Mouse (Mus musculus) midbrain, embryonic 14.5 days (tissue): Measurements from ENCODE around the gene Mrap. TPM values are rescaled to one million over a fixed set of nuclear protein-coding genes. Genes with fewer than 3 reads are reported as not detected.

ENCODE experiments used
- ATAC-seq: fragments of 200-750 bp; cut with Nextera tagmentation; 2 replicates; pipeline ENCODE4 v1.8.0; 2017; ENCODE audit warnings: moderate number of reproducible peaks, moderate library complexity; ENCODE audit not compliant: low FRiP score, low TSS enrichment
- DNase-seq: peaks from one replicate; pipeline ENCODE4 v3.0.0-alpha.2; 2015
- H3K27ac ChIP-seq: fragments of 300-500 bp; sonication (generic); replicated peaks from 2 replicates; pipeline ENCODE4 v1.5.1; 2014; ENCODE audit warnings: mild to moderate bottlenecking, low read depth, low read length, moderate library complexity
- H3K27me3 ChIP-seq: fragments of 300-500 bp; sonication (generic); 2 replicates; pipeline ENCODE4 v1.6.1; 2014; ENCODE audit warnings: low read length, control low read depth, mixed read lengths; ENCODE audit not compliant: control insufficient read depth, insufficient read depth
- H3K36me3 ChIP-seq: fragments of 300-500 bp; sonication (generic); 2 replicates; pipeline ENCODE4 v1.6.1; 2014; ENCODE audit warnings: low read length, control low read depth; ENCODE audit not compliant: control insufficient read depth, insufficient read depth
- H3K4me1 ChIP-seq: fragments of 300-500 bp; sonication (generic); 2 replicates; pipeline ENCODE4 v1.6.1; 2014; ENCODE audit warnings: mild to moderate bottlenecking, antibody characterized with exemption, low read length, control low read depth; ENCODE audit not compliant: control insufficient read depth, insufficient read depth
- H3K4me2 ChIP-seq: fragments of 300-500 bp; sonication (generic); 2 replicates; pipeline ENCODE4 v1.6.1; 2014; ENCODE audit warnings: mild to moderate bottlenecking, low read length, moderate library complexity
- H3K4me3 ChIP-seq: fragments of 300-500 bp; sonication (generic); replicated peaks from 2 replicates; pipeline ENCODE4 v1.5.1; 2014; ENCODE audit warnings: low read depth, low read length
- H3K9ac ChIP-seq: fragments of 300-500 bp; sonication (generic); replicated peaks from 2 replicates; pipeline ENCODE4 v1.6.1; 2014; ENCODE audit warnings: mild to moderate bottlenecking, low read length, moderate library complexity
- H3K9me3 ChIP-seq: fragments of 300-500 bp; sonication (generic); 2 replicates; pipeline ENCODE4 v1.6.1; 2016; ENCODE audit warnings: low read length, control low read depth, mixed read lengths; ENCODE audit not compliant: control insufficient read depth
- WGBS: fragments of 180-500 bp; shearing (Covaris S2); extraction: QIAGEN DNeasy Blood & Tissue Kit; methylation state at CpG from one replicate; pipeline ENCODE4 v1.1.7; 2014; 5-methylcytosine and 5-hydroxymethylcytosine counted together
- polyA plus RNA-seq: library from polyadenylated mRNA; unstranded; fragments of >200 nt; fragmentation: Nextera tagmentation; extraction: Ambion mirVana; gene quantifications from 2 replicates; pipeline ENCODE4 v1.2.1, GENCODE M21; 2014

Mrap gene
- polyA plus RNA-seq, 1 experiment from 2014 or later, result not detected

- DNase-seq, result no peak
- H3K4me3 ChIP-seq, result no peak overlapping the region
- no peaks in the 10 kb centered on the region for H3K4me1 ChIP-seq
- no peak overlapping the region for H3K4me2 ChIP-seq
- peaks cover 94% of the 10 kb centered on the region for H3K36me3 ChIP-seq
- no peak overlapping the region for H3K27ac ChIP-seq
- 94% methylated on average over 6 of the region's 6 CpGs for WGBS
- no peaks in the 10 kb centered on the region for H3K27me3 ChIP-seq
- H3K9me3 ChIP-seq, result no peaks in the 10 kb centered on the region
- no peak overlapping the region for H3K9ac ChIP-seq
- no peak for ATAC-seq
Measured at GRCm38 (mm10) chr16:90774646-90775045, 36.6 kb downstream of the Mrap start.

- no peaks in the 10 kb centered on the region for H3K27me3 ChIP-seq
- WGBS, result 87% methylated on average over 10 of the region's 10 CpGs
- ATAC-seq, result no peak
Measured at GRCm38 (mm10) chr16:90775946-90776520, 38.0 kb downstream of the Mrap start.

GRCm38 (mm10) chr16:90779783-90780182 lies 41.8 kb downstream of the Mrap start:
- Histone ChIP-seq H3K36me3 (peaks cover 93% of the 10 kb centered on the region), H3K27me3 (no peaks in the 10 kb centered on the region), H3K4me1 (no peaks in the 10 kb centered on the region), H3K27ac (0 out of 2 replicates have a peak overlapping the region, but pooled peaks have one; percentile 20), H3K4me3 (no peak overlapping the region), H3K9ac (no peak overlapping the region), H3K4me2 (no peak overlapping the region), H3K9me3 (no peaks in the 10 kb centered on the region)
- 86% methylated on average over 11 of the region's 11 CpGs for WGBS
- ATAC-seq (no peak), DNase-seq (peak; percentile 23)

More at GRCm38 (mm10) chr16:90775946-90776520, 38.0 kb downstream of the Mrap start:
- Histone ChIP-seq H3K4me2 (no peak overlapping the region), H3K4me1 (no peaks in the 10 kb centered on the region), H3K36me3 (peaks cover 95% of the 10 kb centered on the region), H3K9me3 (no peaks in the 10 kb centered on the region), H3K27ac (no peak overlapping the region), H3K4me3 (no peak overlapping the region), H3K9ac (no peak overlapping the region)
- DNase-seq, result no peak

- Histone ChIP-seq H3K27me3 (no peaks in the 10 kb centered on the region), H3K4me1 (no peaks in the 10 kb centered on the region), H3K4me2 (no peak overlapping the region), H3K9me3 (no peaks in the 10 kb centered on the region), H3K4me3 (no peak overlapping the region), H3K9ac (no peak overlapping the region), H3K36me3 (peaks cover 94% of the 10 kb centered on the region), H3K27ac (no peak overlapping the region)
- DNase-seq (no peak), ATAC-seq (no peak)
- 93% methylated on average over 11 of the region's 11 CpGs for WGBS
Measured at GRCm38 (mm10) chr16:90783302-90783701, 45.3 kb downstream of the Mrap start.

- no peak overlapping the region for H3K9ac ChIP-seq
- H3K4me1 ChIP-seq, result no peaks in the 10 kb centered on the region
- peaks cover 97% of the 10 kb centered on the region for H3K36me3 ChIP-seq
- no peak for ATAC-seq
- no peak overlapping the region for H3K4me2 ChIP-seq
- H3K27me3 ChIP-seq, result no peaks in the 10 kb centered on the region
- H3K9me3 ChIP-seq, result no peaks in the 10 kb centered on the region
- WGBS, result 98% methylated on average over 4 of the region's 4 CpGs
- H3K27ac ChIP-seq, result no peak overlapping the region
- H3K4me3 ChIP-seq, result no peak overlapping the region
- no peak for DNase-seq
Measured at GRCm38 (mm10) chr16:90785257-90785656, 47.2 kb downstream of the Mrap start.

GRCm38 (mm10) chr16:90788580-90788979 lies 50.6 kb downstream of the Mrap start:
- no peak overlapping the region for H3K4me2 ChIP-seq
- no peak for DNase-seq
- H3K9ac ChIP-seq, result no peak overlapping the region
- H3K9me3 ChIP-seq, result no peaks in the 10 kb centered on the region
- H3K4me3 ChIP-seq, result no peak overlapping the region
- no peak for ATAC-seq
- H3K4me1 ChIP-seq, result no peaks in the 10 kb centered on the region
- WGBS, result 95% methylated on average over 6 of the region's 6 CpGs
- H3K36me3 ChIP-seq, result peaks cover 99% of the 10 kb centered on the region
- no peaks in the 10 kb centered on the region for H3K27me3 ChIP-seq
- no peak overlapping the region for H3K27ac ChIP-seq

- ATAC-seq (no peak), DNase-seq (no peak)
- Histone ChIP-seq H3K4me2 (no peak overlapping the region), H3K9ac (no peak overlapping the region), H3K4me3 (no peak overlapping the region), H3K27me3 (no peaks in the 10 kb centered on the region), H3K9me3 (no peaks in the 10 kb centered on the region), H3K36me3 (peaks cover 98% of the 10 kb centered on the region), H3K27ac (no peak overlapping the region), H3K4me1 (no peaks in the 10 kb centered on the region)
- WGBS, result 83% methylated on average over 6 of the region's 6 CpGs
Measured at GRCm38 (mm10) chr16:90790946-90791345, 52.9 kb downstream of the Mrap start.

GRCm38 (mm10) chr16:90792066-90792465 lies 54.1 kb downstream of the Mrap start:
- DNase-seq, result no peak
- Histone ChIP-seq H3K27me3 (no peaks in the 10 kb centered on the region), H3K4me3 (no peak overlapping the region), H3K27ac (no peak overlapping the region), H3K4me2 (no peak overlapping the region), H3K36me3 (peaks cover 97% of the 10 kb centered on the region), H3K4me1 (no peaks in the 10 kb centered on the region), H3K9ac (no peak overlapping the region), H3K9me3 (no peaks in the 10 kb centered on the region)
- WGBS, result 87% methylated on average over 5 of the region's 5 CpGs
- no peak for ATAC-seq

- Histone ChIP-seq H3K9me3 (no peaks in the 10 kb centered on the region), H3K4me1 (no peaks in the 10 kb centered on the region), H3K27ac (no peak overlapping the region), H3K9ac (no peak overlapping the region), H3K27me3 (no peaks in the 10 kb centered on the region), H3K36me3 (peaks cover 97% of the 10 kb centered on the region), H3K4me2 (no peak overlapping the region), H3K4me3 (no peak overlapping the region)
- DNase-seq (no peak), ATAC-seq (no peak)
- WGBS, result 94% methylated on average over 3 of the region's 3 CpGs
Measured at GRCm38 (mm10) chr16:90792500-90792899, 54.5 kb downstream of the Mrap start.
